Mouse (Mus musculus) spleen, postnatal 10 days (tissue): ENCODE measurements around the gene Myo10.
A peak's percentile ranks its signal among the peaks of the same experiment; 100 is the strongest.

Experiments
- DNase-seq, 2 experiments: peaks; one replicate each; pipeline ENCODE4 v3.0.0; 2021 to 2022; ENCODE audit warnings: low spot score in 2 of 2

Myo10 gene

DNA sequence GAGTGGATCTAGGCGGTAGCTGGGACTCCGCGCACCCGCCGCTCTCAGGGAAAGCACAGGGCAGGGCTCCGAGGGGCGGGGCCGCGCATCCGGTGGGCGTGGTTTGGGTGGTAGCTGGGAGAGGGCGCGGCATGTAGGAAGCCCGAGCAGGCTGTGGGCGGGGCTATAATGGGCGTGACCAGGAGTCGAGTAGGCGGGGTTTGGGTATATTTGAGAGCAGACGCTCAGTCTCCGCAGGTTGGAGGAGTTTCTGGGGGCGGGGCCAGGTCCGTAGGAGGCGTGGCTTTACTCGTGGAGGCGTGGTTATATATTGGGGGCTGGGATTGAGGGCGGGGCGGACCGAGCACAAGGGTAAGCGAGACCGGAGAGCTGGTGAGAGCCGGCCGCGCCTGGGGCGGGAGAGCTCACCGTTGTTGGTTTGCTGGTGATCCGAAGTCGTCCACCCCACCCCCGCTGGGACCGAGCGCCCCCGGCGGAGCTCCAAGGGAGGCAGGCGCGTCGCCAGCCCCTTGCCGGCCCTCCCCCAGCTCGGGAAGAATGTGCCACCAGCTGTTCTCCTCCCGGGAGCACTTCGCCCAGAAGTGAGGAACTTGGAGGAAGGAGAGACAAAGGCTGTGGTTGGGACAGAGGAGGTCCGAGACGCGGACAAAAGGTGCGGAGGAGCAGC is at the start of gene Myo10:
Myo10 (plus strand) TSS at position 326 of the 667 bp plus-strand sequence.
- DNase-seq = peak; percentile 99 to 100

DNA sequence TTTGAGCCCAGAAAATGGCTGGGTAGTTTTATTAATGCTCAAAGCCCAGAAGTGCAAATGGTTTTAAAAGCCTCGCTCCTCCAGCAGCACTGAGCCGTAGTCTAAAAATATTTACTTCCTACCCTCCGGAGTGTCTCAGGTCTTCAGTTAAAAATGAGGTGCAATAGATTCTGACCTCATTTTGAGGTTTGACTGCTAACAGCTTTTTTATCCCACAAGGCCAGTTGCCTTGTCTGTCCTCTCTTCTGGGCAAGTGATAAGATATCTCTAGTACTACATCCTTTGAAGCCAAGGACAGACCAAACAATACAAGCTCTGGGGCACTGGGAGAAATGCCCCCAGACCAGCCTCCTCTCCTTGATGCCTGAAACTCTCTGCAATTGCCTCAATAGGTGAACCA is 49.2 kb upstream of the Myo10 start:
- no peak for DNase-seq

- no peak for DNase-seq
Observed at GRCm38 (mm10) chr15:25573876-25574601, 48.3 kb upstream of the Myo10 start.

- DNase-seq = no peak
Observed at GRCm38 (mm10) chr15:25577327-25578051, 44.8 kb upstream of the Myo10 start.

DNA sequence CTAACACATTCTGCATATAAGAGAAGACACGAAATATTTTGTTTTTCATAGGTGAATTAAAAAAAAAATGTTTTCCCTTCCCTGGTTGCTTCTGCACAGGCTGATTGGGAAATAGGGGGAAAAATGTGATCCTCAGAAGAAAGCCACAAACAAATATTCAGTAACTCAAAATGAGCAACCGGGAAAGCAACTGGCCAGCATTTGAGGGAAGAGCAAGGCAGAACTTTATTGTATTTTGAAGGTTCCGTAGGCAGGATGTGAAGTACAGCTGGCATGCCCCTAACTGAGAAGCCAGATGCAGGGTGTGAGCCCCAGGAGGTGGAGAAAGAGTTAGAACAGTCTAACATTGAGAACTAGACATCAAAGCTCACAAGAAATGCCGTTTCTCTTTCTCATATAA is 44.0 kb upstream of the Myo10 start:
- no peak for DNase-seq

- no peak for DNase-seq
Observed at GRCm38 (mm10) chr15:25580731-25581130, 41.6 kb upstream of the Myo10 start.

GRCm38 (mm10) chr15:25582055-25582454 is 40.3 kb upstream of the Myo10 start:
- DNase-seq = no peak

DNA sequence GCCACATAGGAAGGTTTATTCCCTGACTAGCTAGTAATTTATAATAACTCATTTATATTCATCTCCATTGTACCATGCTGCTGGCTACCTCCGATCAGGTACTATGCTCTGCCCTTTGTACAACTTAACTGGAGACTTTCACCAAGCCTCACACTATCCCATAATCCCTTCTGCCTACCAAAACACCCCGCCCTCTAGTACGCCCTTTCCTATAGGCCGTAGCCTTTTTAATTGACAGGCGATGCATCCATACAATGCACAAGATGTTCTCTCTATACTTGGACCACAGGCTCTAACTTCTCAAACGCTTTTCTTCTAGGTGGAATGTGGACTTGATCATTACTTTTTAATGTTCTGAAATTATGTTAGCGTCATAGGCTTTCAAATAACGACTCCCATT is 39.0 kb upstream of the Myo10 start:
- DNase-seq = no peak

DNA sequence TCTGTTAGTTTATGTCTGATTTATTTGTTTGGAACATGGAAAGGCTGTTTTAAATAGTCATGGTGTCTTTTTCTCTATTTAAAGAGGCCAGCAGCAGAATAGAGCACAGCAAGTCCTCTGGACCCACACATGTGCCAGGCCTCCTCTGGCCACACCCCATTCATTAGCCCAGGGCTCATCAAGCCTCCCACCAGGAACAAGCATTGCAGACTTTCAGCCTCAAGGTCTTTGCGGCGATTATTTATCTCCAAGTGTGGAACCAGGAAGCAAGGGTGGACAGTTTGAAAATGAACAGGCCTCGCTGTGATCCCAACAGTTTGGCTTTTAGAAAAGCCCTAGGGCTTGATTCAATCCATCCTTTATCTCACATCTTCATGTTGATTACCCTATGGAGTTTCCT is 35.5 kb upstream of the Myo10 start:
- DNase-seq = no peak

- DNase-seq = no peak
Observed at GRCm38 (mm10) chr15:25587943-25588342, 34.4 kb upstream of the Myo10 start.

DNA sequence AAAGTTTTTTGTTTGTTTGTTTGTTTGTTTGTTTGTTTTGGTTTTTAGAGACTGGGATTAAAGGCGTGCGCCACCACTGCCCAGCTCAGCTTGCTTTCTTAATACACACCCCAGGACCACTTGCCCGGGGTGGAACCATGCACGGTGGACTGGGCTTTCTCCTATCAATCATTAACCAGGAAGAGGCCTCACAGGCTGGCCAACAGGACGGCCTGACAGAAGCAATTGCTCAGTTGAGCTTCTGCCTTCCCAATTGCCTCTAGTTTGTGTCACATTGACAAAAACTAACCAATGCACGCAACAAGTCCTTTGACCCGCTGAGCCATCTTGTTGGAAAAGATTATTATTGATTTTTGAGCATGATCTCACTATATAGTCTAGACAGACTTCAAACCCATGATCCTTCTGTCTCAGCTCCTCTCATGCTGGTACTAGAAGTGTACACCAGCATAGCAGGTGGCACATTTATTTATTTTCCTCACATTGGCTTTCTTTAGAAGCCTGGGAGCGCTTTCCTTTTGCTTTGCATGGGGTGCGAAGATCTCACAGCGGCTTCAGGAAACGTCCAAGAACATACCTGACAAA is 32.9 kb upstream of the Myo10 start:
- DNase-seq = no peak

DNA sequence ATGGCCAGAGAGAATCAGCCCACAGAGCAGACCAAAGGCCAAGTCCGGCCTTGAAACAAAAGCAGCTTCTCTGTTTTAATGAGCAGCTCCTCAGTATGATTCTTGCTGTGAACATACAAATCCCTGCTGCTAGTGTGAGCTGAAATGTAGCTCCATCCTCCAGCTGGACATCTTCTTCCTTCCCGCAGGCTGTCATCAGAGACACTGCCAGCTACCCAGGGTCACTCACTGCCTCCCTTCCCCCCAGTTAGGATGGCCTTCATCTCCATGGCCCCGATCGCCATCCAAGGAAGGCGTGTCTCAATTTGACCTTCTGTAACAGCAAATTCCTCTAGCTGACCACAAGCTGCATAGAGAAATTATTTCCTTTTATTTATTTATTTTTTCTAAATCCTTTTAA is 32.4 kb upstream of the Myo10 start:
- DNase-seq = no peak

GRCm38 (mm10) chr15:25590891-25591290 is 31.4 kb upstream of the Myo10 start:
- no peak for DNase-seq

DNA sequence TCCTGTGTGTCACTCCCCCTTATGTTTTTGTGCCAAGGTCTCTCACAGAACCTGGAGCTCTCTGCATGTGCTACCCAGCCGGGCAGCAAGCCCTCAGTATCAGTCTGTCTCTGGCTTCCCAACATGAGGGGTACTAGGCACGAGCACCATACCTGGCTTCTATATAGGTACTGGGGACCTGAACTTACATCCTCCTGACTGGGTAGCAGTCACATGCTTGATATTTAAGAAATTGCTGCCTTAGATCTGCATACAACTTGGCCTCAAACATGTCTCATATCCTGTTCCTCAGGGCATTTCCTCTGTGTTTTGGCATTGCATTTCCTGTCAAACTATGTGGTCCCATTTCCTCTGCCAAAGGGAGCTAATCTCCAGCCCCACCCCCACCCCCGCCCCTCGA is 30.4 kb upstream of the Myo10 start:
- no peak for DNase-seq

DNA sequence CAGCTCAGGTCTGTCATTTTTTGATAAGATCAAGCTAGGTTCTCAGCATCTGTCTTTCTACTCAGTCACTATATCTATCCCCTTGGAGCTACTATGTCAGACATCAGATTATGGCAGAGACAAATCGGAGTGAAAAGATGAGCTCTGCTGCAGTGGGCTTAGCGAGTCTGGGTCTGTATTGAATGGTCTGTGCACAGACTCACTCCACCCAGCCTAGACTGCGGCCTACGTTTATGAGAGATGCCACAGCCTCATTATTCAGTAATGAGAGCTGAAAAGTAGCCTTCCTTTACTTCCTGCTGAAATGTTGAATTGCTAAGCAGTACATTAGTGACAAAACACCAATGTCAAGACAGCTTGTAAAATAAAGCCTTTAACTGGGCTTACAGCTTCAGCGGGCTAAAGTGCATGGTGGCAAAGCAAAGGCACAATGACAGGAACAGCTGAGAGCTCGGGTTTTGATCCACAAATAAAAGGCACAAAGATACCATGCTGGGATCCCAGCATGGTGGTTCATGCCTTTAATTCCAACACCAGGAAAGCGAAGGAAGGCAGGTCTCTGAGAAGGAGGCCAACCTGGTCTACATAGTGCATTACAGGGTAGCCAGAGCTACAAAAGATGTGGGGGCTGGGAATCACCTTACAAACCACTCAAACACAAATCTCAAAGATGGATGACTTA is 28.7 kb upstream of the Myo10 start:
- no peak for DNase-seq

GRCm38 (mm10) chr15:25598313-25598712 is 24.0 kb upstream of the Myo10 start:
- DNase-seq = no peak

GRCm38 (mm10) chr15:25602306-25602705 is 20.0 kb upstream of the Myo10 start:
- no peak for DNase-seq

DNA sequence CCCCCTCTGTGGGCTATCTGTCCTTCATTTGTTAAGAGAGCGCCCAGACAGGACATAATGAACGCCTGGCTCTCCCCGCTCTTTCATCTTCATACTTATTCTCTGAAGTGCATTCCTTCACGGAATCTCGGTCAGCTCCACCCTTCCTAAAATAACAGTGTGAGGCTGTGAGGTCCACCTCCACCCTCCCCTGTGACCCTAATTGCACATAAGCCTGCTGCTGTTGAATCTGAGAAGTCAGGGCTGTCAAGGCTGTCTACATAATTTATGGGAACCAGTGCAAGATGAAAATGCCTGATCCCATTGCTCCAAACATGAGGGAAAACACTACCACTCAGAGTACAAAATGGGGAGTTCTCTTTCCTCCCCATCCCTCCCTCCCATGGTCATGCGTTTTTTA is 19.0 kb upstream of the Myo10 start:
- DNase-seq = no peak

- DNase-seq = no peak
Observed at GRCm38 (mm10) chr15:25604231-25604630, 18.1 kb upstream of the Myo10 start.

DNA sequence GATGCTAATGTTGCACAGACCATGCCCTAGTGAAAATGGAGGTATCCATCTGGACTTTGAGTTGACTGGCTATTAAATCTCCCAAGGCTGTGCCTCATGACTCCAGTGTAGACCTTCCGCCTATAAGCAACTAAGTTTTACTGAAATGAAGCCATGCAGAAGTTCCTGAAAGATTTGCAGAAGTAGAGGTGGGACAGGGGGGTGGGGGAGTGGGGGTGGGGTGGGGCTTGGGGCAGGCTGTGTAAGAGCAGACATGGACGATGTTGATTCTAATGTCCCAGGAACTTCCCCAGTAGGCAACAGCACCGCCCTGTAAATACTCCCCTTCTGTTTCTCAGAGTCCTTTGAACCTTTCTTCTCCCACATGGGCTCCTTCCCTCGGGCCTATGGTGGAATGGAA is 16.9 kb upstream of the Myo10 start:
- no peak for DNase-seq

DNA sequence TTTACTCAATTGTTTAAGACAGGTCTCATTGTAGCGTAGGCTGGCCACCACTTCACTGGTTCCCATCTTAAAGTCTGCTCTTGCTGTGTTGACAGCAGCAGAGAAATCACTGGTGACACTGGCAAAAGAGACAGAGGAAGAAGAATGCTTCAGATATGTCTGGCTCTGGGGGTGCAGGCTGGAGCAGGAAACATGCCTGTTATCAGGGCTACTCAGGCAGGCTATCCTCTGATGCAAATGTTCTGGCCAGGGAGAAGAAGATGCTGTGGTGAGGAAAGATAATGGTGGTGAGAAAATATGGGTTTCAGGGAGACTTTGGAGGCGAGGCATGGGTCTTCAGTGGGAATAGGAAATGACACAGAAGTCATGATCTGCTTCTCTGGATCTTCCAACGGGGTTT is 13.6 kb upstream of the Myo10 start:
- DNase-seq = peak in 1 of 2 experiments; percentile 45

GRCm38 (mm10) chr15:25609253-25609652 is 13.1 kb upstream of the Myo10 start:
- DNase-seq = peak in 1 of 2 experiments; percentile 29
